Mouse (Mus musculus) kidney, postnatal 4 days (tissue): ENCODE data around the gene Pard6b.

Source experiments
- DNase-seq, 2 experiments: peaks; one replicate each; pipeline ENCODE4 v3.0.0; 2021; ENCODE audit warnings: mixed read lengths in 2 of 2

The Pard6b gene

DNA sequence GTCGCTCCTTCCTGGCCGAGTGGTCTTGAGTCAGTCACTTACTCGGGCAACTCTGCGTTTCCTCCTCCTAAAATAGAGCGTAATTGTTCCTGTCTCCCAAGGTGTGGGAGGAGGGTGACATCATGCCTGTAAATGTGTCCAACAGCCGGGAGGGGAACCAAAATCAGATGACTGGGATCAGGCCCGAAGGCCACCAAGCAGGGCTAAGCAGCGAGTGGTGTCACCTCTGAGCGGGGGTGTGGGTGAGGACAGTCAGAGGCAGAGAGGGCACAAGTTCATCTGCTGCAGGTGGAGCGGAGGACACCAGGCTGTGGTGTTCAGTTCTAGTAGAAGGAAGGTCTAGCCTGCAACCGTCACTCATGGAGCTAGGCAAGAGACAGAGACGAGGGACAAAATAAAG lies 17.1 kb upstream of the Pard6b start:
- no peak for DNase-seq

DNA sequence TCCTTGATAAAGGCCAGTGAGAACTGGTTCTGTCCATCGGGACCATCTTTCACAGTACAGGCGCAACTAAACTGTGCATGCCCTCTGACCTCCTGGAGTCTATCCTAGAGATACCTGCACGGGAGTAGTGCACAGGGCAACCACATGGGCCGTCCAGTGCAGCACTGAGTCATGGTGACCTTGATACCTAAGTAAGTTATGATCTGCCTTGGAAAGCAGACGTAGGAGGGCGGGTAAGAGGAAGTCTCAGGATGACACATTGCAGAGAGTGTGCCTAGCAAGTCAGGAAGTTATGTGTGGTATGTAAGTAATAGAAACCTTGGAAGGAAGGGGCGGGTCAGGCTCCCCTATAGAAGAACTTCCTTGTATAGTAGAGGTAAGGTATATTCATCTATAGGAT lies 15.3 kb upstream of the Pard6b start:
- DNase-seq: no peak

DNA sequence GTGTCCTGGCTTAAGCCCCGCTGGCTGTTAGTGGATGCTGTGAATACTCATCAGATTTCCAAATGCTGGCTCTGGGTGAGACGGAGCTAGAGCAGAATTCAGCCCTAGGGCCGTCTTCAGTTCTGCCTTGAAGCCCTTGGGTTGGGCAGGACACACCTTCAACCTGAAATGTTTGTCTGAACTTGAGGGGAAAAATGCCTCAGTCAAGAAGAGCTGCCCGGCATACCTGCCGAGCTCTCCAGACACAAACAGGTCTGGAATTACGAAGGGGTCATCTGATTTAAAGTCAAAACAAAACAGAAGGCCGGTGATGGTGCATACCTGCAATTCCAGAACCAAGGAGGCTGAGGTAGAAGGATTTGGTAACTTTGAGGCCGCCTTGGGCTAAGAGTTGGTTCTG lies 14.0 kb upstream of the Pard6b start:
- no peak for DNase-seq

DNA sequence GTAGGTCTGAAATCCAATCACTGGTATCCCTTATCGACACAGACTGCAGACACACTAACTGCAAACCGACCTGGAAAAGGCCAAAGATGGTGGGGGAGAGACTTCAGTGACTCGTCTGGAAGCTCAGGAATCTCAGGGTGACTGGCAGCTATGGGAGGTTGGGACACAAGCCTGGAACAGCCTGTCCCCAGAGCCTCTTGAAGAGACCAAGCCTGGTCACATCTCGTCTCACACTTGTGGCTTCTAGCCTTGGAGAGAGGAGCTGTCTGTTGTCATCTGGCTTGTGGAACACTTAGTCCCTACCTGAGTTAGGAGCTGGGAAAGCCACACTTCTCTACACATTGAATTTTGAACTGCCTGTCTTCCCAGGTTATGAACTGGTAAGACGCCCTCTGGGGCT lies 10.4 kb upstream of the Pard6b start:
- no peak for DNase-seq

DNA sequence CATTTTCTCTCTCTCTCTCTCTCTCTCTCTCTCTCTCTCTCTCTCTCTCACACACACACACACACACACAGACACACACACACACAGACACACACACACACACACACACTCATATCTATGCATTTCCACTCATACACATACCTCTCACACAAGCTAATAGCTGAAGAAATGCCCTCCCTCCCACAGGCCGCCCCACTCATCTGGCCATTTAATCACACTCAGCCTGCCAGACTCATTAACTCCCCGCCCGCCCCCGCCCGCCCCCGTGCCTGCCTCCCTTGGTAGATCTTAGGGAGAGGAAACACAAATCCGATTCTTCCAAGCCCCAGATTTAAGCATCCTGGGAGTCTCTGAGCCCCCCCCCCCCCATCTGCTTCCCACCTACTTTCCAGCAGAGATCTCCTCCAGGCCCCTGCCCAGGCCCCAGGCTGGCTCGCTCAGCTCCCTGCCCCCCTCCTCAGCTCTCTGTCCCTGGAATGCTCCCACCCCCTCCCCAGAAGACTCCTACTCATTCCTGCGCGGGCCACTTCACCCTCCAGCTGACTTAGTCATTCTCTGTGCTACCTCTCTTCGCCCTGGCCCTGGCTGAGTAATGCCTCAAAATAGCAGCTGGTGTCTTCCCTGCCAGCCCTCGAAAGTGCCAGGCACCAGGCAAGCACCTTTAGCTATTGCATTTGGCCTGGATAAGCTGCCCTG lies 8.2 kb upstream of the Pard6b start:
- DNase-seq: peak; percentile 72 to 84

DNA sequence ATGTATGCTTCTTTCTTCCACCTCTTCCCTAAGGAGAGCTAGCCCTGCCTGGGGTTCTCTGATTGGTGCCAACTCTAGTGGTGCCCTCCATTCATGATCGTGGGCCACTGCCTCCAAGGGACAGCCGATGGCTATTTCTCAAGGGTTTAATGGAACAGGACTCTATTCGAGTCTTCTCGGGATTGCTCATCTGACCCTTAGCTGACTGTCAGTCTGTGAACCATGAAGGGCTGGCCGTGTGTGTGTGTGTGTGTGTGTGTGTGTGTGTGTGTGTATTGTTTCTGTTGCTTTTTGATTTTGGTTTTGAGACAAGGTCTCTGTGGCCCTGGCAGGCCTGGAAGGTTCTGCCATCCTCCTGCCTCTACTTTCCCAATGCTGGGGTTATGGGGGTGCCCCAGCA lies 7.1 kb upstream of the Pard6b start:
- peak in 1 of 2 experiments; percentile 58 for DNase-seq

DNA sequence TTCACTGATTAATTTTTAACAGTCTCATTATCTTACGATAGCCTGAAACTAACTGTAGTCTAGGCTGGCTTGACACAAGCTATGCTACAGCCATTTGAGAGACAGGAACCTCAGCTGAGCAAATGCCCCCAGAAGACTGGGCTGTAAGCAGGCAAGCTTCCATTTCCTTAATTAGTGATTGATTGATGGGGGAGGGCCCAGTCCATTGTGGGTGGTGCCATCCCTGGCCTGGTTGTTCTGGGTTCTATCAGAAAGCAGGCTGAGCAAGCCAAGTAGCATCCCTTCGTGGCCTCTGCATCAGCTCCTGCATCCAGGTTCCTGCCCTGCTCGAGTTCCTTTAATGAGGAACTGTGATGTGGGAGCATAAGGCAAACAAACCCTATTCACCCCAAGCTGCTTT lies 6.3 kb upstream of the Pard6b start:
- DNase-seq: peak in 1 of 2 experiments; percentile 52

DNA sequence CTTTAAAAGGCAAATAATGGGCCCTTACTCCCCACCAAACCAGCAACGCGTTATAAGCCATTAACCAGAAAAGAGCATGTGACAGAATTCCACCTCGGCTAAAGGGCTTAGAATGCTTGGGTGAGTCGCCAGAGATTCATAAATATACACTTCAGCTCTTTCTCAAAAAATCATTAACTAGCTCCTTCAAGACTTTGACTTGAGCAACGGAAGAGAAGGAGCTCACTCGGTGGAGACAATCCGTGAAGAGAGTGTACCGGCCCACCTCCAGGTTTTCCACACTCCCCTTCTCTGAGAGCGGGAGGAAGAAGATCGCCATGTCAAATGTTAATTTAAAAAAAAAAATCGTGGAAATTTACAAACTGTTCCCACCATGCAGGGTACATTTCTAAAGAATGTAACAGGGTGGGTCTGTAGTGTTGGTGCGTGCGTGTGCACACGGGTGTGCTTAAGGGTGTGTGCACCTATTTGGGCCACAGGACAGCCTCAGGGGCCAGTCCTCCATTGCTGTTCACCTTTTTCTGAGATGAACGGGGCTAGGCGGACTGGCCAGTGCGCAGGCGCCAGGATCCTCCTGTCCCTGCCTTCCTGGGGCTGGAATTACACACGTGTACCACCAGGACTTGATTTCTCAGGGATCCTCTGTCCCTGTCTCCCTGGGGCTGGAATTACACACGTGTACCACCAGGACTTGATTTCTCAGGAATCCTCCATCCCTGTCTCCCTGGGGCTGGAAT lies 3.8 kb upstream of the Pard6b start:
- DNase-seq: peak; percentile 63 to 79

DNA sequence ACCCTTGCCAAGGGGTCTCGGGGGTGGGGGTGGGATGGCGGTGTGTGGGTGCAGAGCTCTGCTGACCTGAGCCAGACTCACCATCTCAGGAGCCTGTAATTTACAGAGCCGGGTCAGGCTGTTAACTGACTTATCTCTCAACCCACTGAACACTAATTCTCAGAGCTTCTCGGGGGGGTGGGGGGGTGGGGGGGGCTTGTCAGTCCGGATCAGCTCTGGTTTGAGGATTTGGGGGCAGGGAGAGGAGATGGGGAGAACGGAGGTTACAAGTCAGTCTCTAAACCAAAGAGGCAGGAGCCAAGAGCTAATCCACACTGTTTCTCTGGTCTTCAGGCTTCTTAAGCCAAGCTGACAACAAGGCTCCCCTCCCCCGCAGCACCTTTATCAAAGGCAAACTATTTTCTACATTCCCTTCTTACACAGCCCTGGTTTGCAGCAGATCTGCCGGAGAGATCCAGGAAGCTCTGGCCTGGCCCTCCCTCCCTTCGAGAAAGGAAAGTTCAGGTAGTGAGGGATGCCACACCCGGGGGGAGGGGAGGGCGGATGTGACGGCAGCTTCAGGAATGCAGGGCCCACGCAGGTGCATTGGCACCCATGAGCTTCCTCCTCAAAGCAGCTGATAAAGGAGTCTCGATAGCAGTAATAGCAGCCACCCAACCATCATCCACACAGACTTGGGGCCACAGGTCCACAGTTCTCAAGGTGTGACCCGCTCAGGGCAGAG lies 2.5 kb upstream of the Pard6b start:
- DNase-seq: peak; percentile 74 to 85

DNA sequence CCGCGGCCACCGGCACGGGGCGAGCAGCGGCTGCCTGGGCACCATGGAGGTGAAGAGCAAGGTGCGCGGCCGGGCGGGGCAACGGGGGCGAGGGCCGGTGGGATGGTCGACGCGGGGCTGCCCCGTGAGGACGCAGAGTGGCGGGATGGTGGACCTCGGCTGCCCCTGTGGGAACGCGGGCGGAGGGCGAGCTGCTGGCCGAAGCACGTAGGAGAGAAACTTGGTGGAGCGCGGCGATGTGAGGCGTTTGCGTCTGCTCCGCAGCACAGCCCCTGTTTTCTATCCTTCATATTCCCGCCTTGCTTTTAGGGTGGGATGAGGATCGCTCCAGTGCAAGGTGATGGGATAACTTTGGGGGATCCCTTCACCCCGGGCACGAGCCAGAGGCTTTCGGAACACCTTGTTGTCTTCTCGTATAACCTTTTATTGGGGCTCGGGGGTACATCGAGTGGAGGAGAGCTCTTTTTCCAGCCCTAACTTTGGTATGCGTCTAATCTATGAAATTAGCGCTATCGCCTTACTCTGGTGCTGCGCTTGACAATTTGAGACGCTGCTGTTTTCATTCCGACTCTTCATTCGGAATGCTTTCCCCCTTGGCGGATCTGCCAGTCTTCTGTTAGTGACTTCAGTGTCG lies 612 bp downstream of the Pard6b start:
- peak; percentile 60 to 73 for DNase-seq

DNA sequence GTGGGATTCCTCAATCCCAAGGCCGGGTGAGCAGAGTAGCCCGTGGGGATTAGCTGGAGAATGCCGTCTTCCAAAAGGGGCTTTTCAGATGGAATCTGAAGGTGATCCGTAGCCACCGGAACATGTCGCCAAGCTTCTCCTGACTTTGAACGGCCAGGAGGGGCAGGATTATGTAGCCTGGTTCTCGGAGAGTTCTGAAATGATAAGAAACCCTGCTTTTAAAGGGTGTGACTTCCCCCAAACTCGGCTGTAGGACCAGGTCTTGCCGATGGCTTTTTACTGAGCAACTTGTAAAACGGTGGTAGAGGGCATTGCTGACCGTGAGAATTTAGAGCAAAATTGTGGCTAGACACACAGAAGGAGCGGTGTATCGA lies 1.1 kb downstream of the Pard6b start:
- no peak for DNase-seq

DNA sequence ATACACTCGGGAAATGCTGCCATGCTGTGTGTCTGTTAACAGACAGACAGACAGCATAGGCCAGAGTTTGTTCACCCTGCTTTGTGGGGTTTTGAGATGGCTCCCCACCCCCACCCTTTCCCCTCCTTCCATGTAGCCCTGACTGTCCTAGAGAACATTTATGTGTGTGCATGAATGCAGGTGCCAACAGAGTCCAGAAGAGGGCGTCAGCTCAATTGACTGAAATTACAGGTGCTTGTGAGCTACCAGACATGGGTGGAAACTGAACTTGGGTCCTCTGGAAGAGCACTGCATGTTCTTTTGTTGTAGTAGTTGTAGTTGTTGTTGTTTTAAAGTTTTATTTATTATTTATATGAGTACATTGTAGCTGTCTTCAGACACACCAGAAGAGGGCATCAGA lies 2.8 kb downstream of the Pard6b start:
- DNase-seq: no peak

DNA sequence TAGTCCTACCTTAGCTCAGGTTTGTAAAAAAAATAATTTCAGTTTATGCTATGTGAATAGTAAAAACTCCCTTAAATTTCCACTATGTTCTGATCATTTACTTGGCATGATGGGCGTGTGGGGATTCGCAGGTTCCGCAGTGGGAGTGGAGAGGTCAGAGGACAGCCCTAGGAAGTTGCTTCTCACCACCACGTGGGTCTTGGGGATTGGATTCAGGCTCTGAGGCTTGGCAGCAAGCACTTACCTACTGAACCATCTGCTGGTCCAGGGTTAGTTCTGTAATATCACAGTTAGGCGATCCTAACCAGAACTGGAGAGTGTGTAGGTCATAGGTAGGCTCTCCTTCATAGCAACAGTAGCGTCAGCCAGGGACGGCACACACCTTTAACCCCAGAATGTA lies 3.4 kb downstream of the Pard6b start:
- DNase-seq: no peak

DNA sequence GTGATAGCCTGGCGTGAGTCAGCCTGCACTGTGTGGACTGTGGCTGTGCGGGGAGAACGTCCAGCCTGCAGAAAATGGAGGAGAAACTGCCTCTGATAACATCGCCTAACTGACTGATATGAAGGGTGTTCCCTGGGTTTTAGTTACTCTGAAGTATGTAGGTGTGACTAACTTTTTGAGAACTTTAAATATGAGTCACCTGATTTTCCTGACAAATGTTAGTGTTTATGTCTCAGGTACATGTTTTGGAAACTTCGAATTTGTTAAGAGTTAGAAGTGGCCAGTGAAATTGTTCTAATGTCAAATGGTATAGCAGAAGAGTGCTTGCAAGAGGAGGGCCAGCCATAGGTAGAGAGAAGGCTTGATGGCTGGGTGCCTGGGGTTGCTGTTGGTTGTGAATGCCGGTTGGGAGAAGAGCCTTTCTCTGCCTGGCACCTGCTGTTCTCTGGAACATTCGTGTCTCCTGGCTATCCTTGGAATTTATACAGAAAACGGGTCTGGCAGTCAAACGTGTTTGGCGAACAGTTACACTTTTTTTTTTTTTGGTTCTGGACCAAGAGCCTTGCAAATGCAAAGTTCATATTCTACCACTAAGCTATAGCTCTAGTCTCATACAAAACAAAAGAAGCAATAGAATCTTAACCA lies 4.9 kb downstream of the Pard6b start:
- no peak for DNase-seq

DNA sequence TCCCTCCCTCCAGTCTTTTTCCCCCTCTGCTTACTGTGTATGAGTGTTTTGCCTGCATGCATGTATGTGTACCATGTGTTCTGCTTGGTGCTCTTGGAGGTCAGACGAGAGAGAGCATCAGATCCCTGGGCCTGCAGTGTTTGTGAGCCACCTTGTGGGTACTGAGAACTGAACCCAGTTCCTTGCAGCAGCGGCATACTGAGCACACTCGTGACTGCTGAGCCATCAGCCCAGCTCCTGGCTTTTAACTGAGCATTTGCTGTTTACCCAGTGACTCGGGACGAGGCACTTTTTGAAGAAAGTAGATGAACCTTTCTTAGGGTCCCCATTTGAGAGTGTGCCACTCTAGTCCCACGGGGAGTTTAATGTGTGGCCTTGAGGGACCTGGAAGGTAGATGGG lies 5.5 kb downstream of the Pard6b start:
- DNase-seq: no peak

DNA sequence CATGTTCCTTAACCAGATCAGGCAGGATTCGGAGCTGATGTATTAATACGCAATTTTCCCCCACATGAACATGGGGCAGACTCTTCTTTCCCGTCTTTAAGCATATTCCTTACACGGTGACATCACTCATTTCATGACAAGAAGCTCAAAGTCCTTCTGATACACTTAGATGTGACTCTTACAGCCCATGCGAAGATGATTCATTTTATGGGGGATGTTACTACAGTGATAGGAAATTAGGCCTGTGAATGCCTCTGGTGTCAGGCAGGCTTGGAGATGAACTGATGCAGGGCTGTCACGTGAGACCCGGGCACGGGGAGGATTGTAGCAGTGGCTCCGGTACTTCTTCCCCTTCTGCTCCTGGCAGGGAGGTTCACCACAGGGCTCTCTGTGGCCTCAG lies 6.0 kb downstream of the Pard6b start:
- DNase-seq: no peak

DNA sequence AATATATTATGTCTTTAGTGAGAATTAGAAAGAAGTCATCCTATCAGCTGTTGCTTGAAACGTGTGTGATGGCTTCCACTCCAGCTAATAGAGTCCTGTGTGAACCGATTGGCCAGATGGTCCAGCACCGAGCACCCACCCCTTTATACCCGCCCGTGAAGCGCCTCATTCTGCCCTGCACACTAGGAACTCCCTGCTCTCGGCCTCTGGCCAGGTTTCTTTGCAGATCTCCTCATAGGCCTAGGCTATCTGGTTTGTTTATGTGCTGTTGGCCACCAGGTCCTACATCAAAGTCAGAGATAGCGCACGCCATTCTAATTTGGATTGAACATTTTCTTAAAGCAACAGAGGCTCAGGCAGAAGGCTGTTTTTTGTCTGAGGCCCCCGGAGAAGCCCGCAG lies 10.8 kb downstream of the Pard6b start:
- no peak for DNase-seq

DNA sequence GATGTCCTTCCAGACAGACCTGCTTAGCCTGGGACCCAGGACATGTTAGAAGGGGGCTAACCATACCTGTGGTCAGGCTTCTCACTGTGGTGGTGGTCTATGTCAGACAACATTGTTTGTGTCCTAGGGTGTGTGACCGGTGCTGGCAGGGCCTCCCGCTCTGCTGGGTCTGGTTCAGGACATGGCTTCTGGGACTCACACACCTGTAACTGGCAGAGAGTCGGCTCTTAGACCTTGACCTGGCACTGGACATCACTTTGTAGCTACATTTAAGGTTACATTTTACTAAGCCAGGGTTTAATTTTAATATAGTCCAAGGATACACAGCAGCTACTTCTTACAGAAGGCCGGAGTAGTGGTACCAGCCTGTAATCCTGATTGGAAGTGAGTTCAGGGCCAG lies 12.3 kb downstream of the Pard6b start:
- DNase-seq: no peak

DNA sequence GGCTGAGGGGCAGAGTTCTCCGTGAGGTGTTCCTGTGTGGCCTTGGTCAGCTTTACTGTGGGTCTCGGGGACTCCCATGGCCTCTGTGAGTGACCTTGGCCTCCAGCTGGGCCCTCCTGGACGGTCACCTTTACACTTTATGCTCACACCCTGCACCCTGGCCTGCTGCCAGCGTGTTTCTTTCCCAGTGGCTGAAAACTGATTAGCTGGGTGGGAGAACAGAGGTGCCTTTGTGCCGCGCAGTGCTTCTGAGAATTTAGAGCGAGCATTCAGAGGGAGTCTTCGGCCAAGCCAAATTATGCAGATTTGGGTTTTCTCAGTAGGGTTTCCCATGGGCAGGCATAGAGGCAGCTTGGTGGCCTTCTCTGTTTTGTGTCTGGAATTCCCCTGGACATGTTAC lies 14.3 kb downstream of the Pard6b start:
- peak; percentile 65 to 74 for DNase-seq

DNA sequence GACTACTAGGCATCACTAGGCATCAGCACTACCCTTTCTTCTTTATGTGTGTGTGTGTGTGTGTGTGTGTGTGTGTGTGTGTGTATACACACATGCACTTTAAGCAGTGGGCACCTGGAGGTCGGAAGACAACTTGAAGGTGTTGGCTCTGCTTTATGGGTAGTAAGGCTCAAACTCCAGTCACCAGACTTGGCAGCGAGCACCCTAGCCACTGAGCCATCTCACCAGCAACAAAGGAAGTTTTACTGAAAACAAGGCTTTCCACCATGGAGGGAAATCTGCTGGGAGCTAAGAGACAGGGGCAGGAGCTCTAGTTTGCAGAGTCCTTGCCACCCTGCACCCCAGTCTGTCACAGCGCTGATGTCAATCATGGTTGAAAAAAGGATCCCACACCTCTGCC lies 15.7 kb downstream of the Pard6b start:
- no peak for DNase-seq

DNA sequence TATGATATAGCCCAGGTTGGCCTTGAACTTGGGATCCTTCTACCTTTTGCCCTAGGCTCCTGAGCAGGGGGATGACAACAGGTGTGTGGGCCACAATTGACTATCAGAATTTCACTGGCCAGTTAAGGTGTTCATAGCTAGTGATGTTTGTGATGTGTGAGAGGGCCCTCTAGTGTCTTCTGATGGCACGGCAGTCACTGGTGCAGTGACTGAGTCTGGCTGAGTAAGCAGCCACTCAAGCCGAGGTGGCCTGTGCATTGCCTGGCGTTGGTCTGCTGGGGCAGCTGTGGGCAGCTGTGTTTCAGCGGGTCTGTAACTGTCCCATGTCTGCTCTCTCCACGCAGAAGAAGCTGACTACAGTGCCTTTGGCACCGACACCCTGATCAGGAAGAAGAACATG lies 17.2 kb downstream of the Pard6b start:
- peak; percentile 83 to 87 for DNase-seq

DNA sequence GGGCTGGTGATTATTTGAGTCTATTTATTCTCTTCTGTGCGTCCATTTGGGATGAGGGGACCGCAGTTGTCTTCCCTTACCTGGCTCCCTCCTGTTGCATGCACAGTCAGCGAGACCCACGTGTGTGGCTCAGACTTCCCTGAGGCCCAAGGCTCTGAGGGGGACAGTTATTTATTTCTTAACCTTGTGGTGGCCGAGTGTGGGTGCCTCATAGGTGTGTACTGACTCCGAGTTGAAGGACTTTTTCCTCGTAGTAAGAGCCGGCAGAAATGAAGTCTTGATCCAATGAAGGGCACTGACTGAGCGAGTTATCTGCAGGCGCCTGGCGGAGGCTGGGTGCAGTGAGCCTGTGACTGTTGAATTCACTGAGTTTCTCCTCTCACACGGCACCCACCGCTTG lies 19.2 kb downstream of the Pard6b start:
- DNase-seq: no peak

DNA sequence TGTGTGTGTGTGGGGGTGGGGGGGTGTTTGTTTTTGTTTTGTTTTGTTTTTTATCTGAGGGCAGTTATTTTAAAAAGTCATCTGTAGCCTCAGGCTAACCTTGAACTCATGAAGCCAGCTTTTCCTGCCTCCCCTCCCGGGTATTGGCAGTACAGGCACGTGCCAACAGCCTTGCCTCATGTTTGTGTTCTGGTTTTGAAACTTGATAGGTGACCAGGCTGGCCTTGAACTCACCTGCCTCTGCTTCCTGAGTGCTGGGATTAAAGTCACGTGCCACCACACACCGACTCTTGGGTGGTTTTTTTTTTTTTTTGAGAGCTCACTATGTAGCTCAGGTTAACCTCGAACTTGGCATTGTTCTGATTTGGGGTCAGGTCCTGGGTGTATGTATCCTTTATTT lies 21.0 kb downstream of the Pard6b start:
- DNase-seq: no peak
